ENCODE assay signal across 15 mouse cellular contexts in genomic region chr13:117114797-117115196, GRCm38 (mm10).
"Had no signal": no experiment of that assay in that cellular context is flagged by ENCODE, and none has a peak within 500 bp of the region (broad histone marks: within the 10 kb centered on the region; RNA-seq: fewer than 3 reads in every experiment).

No protein-coding gene starts in this region.

- H3K4me1 ChIP-seq: megakaryocyte, embryonic 14.5 days; midbrain, embryonic 15.5 days; neural tube, embryonic 12.5 days; stomach, embryonic 15.5 days had no signal

- H3K4me2 ChIP-seq: lung, embryonic 14.5 days; midbrain, embryonic 11.5 days; midbrain, embryonic 13.5 days; midbrain, embryonic 15.5 days; neural tube, embryonic 12.5 days; stomach, embryonic 15.5 days had no signal

- H3K27me3 ChIP-seq: megakaryocyte, embryonic 14.5 days; midbrain, embryonic 13.5 days; midbrain, embryonic 15.5 days; neural tube, embryonic 12.5 days; stomach, embryonic 15.5 days had no signal

- DNase-seq: lung, adult 18-20 months; lung, embryonic 14.5 days; lung, postnatal 14 days; lung, postnatal 36 days; right cerebral cortex, postnatal 14 days; thymus, postnatal 14 days; thymus, postnatal 36 days had no signal

- ATAC-seq: midbrain, embryonic 13.5 days; midbrain, embryonic 15.5 days had no signal

- H3K27ac ChIP-seq: macrophage; midbrain, embryonic 13.5 days; midbrain, embryonic 15.5 days; neural tube, embryonic 12.5 days; stomach, embryonic 15.5 days; stomach, postnatal 0 days had no signal

- H3K4me3 ChIP-seq: megakaryocyte, embryonic 14.5 days; midbrain, embryonic 13.5 days; midbrain, embryonic 15.5 days; neural tube, embryonic 12.5 days; stomach, embryonic 15.5 days had no signal

- H3K9me3 ChIP-seq: megakaryocyte, embryonic 14.5 days; midbrain, embryonic 13.5 days; midbrain, embryonic 15.5 days; neural tube, embryonic 12.5 days; stomach, embryonic 15.5 days had no signal

- H3K9ac ChIP-seq: lung, embryonic 14.5 days; midbrain, embryonic 13.5 days; midbrain, embryonic 15.5 days; neural tube, embryonic 12.5 days; stomach, embryonic 15.5 days had no signal

- H3K36me3 ChIP-seq: midbrain, embryonic 13.5 days; midbrain, embryonic 15.5 days; neural tube, embryonic 12.5 days; stomach, embryonic 15.5 days had no signal
